Mouse (Mus musculus): ENCODE measurements around the gene Abi2.

Gene Abi2

GRCm38 (mm10) chr1:60489660-60490059 is 80.2 kb downstream of the Abi2 start:
- no peak for DNase-seq (ENCODE audit: low spot score in 2 of 2)

GRCm38 (mm10) chr1:60490510-60490909 is 81.1 kb downstream of the Abi2 start:
- no peak for DNase-seq (ENCODE audit: low spot score in 2 of 2)

- DNase-seq (ENCODE audit: low spot score in 2 of 2), result no peak
Observed at GRCm38 (mm10) chr1:60492404-60492803, 83.0 kb downstream of the Abi2 start.

- no peak for DNase-seq (ENCODE audit: low spot score in 2 of 2)
Observed at GRCm38 (mm10) chr1:60493421-60493820, 84.0 kb downstream of the Abi2 start.

DNA sequence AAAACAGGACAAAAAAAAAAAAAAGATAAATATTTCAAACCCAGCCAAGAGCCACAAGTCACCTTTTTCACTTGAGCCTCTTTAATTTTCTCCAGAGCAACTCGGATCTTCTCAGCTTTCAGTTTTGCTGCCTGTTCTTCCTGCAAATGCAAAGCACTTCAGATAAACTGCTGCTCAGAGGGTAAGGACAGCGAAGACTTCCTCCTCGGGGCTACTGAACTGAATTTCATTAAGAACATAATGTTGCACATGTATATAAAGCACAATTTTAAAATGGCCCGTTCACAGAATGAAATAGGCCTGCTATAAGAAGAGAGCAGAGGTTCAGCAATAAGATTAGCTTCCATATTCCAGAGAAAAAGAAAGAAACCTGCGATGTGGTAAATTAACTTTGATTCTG is 94.0 kb downstream of the Abi2 start:
- DNase-seq (ENCODE audit: low spot score in 2 of 2), result no peak

DNA sequence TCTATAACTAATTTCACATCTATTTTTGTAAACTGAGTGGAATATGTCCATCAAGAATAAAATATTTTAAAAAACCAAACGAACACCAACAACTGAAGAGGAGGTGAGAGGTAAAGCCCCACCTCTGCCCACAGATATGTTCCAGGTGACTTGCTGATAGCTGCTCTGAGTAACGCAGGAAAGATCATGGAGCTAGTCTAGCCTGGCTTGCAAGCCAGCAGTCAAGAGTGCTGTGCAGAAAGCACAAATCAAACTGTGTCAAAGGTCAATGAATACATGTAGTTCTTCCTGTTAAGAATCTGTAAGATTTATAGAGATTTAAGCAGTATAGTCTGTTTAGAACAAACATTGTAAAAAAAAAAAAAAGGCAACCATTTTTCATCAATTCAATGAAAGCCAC is 101.2 kb downstream of the Abi2 start:
- no peak for DNase-seq (ENCODE audit: low spot score in 2 of 2)

GRCm38 (mm10) chr1:60530107-60530506 is 120.7 kb downstream of the Abi2 start:
- no peak for DNase-seq (ENCODE audit: low spot score in 2 of 2)

DNA sequence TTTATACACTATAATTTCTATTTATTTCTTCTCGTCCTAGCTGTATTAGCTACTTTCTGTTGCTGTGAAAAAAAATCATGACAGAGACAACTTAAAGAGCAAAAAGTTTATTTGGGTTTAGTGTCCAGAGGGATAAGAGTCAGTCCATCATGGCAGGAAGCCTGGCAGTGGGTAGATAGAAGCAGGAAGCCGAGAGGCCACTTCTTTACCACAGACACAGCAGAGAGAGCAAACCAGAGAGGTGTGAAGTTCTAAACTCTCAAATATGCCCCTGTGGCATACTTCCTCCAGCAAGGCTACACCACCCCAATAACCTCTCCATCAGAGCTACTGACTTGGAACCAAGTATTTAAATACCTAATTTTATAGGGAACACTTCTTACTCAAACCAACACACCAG is 121.2 kb downstream of the Abi2 start:
- no peak for DNase-seq (ENCODE audit: low spot score in 2 of 2)

Data from spleen, postnatal 10 days (tissue).